Mouse (Mus musculus) CH12.LX (cell line): ENCODE data around the gene Lsp1. TPM values are rescaled to one million over a fixed set of nuclear protein-coding genes. Genes with fewer than 3 reads are reported as not detected.
A peak's percentile ranks its signal among the peaks of the same experiment; 100 is the strongest.

ENCODE experiments used
- DNase-seq: peaks from one replicate; pipeline ENCODE4 v3.0.0-alpha.2; 2013; ENCODE audit errors: extremely low read depth
- H3K27ac ChIP-seq: 2 replicates; pipeline ENCODE4 v1.5.1; 2012; ENCODE audit warnings: low read depth, mild to moderate bottlenecking, control low read depth, moderate library complexity; ENCODE audit not compliant: insufficient read depth
- H3K27me3 ChIP-seq: replicated peaks from 2 replicates; pipeline ENCODE3; 2012; ENCODE audit warnings: inconsistent platforms
- H3K36me3 ChIP-seq, 2 experiments: replicated peaks in 1 of 2; 2 replicates each; pipeline versions ENCODE3 to v1.6.1; 2012; ENCODE audit warnings: inconsistent platforms in 1 of 2, low read length in 1 of 2, mild to moderate bottlenecking in 1 of 2, mixed read lengths in 1 of 2, moderate library complexity in 1 of 2; ENCODE audit not compliant: control insufficient read depth in 1 of 2, insufficient read depth in 1 of 2
- H3K4me1 ChIP-seq, 2 experiments: 2 replicates each; pipeline ENCODE4 v1.6.1; 2012; ENCODE audit warnings: inconsistent platforms in 1 of 2, moderate library complexity in 1 of 2; ENCODE audit not compliant: insufficient read depth in 2 of 2, control insufficient read depth in 1 of 2
- H3K4me2 ChIP-seq: 2 replicates; pipeline ENCODE4 v1.6.1; 2012; ENCODE audit warnings: low read depth, mild to moderate bottlenecking, control low read depth; ENCODE audit not compliant: poor library complexity, insufficient read depth, severe bottlenecking
- H3K4me3 ChIP-seq, 3 experiments: fragments of 150-350 bp in 1 of 3; sonication (generic) in 1 of 3; replicated peaks in 1 of 3; 2 replicates each; pipeline versions ENCODE3 to v1.5.1; 2011 to 2012; ENCODE audit warnings: low read depth in 2 of 3, low read length in 2 of 3, mild to moderate bottlenecking in 2 of 3, moderate library complexity in 2 of 3, control low read depth in 1 of 3, improper control_type of control experiment in 1 of 3, inconsistent platforms in 1 of 3, mixed read lengths in 1 of 3; ENCODE audit not compliant: poor library complexity in 1 of 3
- H3K79me2 ChIP-seq: replicated peaks from 2 replicates; pipeline ENCODE4 v1.6.1; 2012; ENCODE audit warnings: mild to moderate bottlenecking, moderate library complexity; ENCODE audit not compliant: control insufficient read depth, poor library complexity, insufficient read depth, severe bottlenecking; ENCODE audit errors: extremely low read depth
- H3K9ac ChIP-seq: 2 replicates; pipeline ENCODE4 v1.6.1; 2012; ENCODE audit warnings: low read depth, mild to moderate bottlenecking, control low read depth, moderate library complexity; ENCODE audit not compliant: insufficient read depth
- H3K9me3 ChIP-seq: replicated peaks from 2 replicates; pipeline ENCODE3; 2012; ENCODE audit warnings: low read length, inconsistent platforms, mixed read lengths
- CHD1 ChIP-seq: IDR thresholded peaks from 2 replicates; pipeline ENCODE4 v1.6.1; 2012; ENCODE audit warnings: low read depth, low read length, improper control_type of control experiment, inconsistent platforms
- CTCF ChIP-seq, 2 experiments: IDR thresholded peaks in 1 of 2; conservative IDR thresholded peaks in 1 of 2; 2 replicates each; pipeline ENCODE4 v1.5.1; 2011 to 2012; ENCODE audit warnings: low read depth in 2 of 2, low read length in 2 of 2, improper control_type of control experiment in 1 of 2, inconsistent platforms in 1 of 2, mild to moderate bottlenecking in 1 of 2, moderate library complexity in 1 of 2
- EP300 ChIP-seq: IDR thresholded peaks from 2 replicates; pipeline ENCODE4 v1.6.1; 2011; ENCODE audit warnings: low read length, improper control_type of control experiment
- JUN ChIP-seq: IDR thresholded peaks from 2 replicates; pipeline ENCODE4 v1.6.1; 2011; ENCODE audit warnings: low read depth, mild to moderate bottlenecking, low read length, improper control_type of control experiment, moderate library complexity; ENCODE audit not compliant: insufficient read depth
- POLR2AphosphoS2 ChIP-seq: IDR thresholded peaks from 2 replicates; pipeline ENCODE4 v1.6.1; 2011; ENCODE audit warnings: low read depth, low read length, improper control_type of control experiment
- RAD21 ChIP-seq: IDR thresholded peaks from 2 replicates; pipeline ENCODE4 v1.6.1; 2011; ENCODE audit warnings: low read depth, mild to moderate bottlenecking, low read length, improper control_type of control experiment, moderate library complexity
- SIN3A ChIP-seq: IDR thresholded peaks from 2 replicates; pipeline ENCODE4 v1.6.1; 2012; ENCODE audit warnings: low read length, improper control_type of control experiment, inconsistent platforms
- ZKSCAN1 ChIP-seq: IDR thresholded peaks from 2 replicates; pipeline ENCODE4 v1.6.1; 2012; ENCODE audit warnings: low read depth, inconsistent platforms, low read length, improper control_type of control experiment, borderline replicate concordance
- dilution Hi-C: fragments of 300-500 bp; cut with MboI; formaldehyde crosslinking; loops from 2 replicates; pipeline ENCODE4 v1.14.3; 2020; ENCODE audit warnings: low sequenced_read_pairs; ENCODE audit not compliant: extremely low pct_unique_long_range_greater_than_20kb, extremely low pct_ligation_motif_present
- in situ Hi-C: fragments of 300-500 bp; cut with MboI; formaldehyde crosslinking; loops from 3 replicates; pipeline ENCODE4 v1.14.3; 2019; ENCODE audit warnings: low sequenced_read_pairs, low pct_ligation_motif_present, low pct_unique_long_range_greater_than_20kb, mixed read lengths
- polyA plus RNA-seq: library from polyadenylated mRNA; unstranded; fragments of >175 nt; gene quantifications from 2 replicates; pipeline ENCODE4 v1.2.1, GENCODE M21; 2012; ENCODE audit warnings: low read depth; ENCODE audit not compliant: insufficient read length
- total RNA-seq, 2 experiments: library from RNA; depleted of rRNA; stranded (reverse); fragments of 300-350 nt in 1 of 2; fragments of >200 nt in 1 of 2; gene quantifications; 2 replicates each; pipeline ENCODE4 v1.2.3; 2012 to 2014

The Lsp1 gene
- total and polyA plus RNA-seq, 3 experiments: 364 to 715 (median 367) TPM

DNA sequence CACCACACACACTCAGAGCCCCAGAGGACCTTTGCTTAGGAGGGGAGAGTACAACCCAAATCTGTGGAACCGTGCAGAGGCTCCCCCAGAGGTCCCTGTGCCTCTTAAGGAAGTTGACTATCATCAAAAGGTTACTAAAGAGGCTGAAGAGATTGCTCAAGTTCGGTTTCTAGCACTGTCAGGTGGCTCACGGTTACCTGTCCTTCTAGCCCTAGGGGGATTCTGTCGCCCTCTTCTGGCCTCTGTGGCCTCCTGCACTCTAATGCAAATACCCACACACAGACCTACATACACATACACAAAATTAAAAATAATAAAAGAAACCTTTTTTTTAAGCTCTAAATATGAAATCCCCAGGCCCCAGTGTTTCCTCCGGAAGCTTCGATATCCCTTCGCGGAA, 41.9 kb upstream of the Lsp1 start:
- H3K36me3 ChIP-seq: no peaks in the 10 kb centered on the region
- H3K4me1 ChIP-seq: peaks cover 0 to 3% of the 10 kb centered on the region in 2 experiments; a peak in 2 of 4 replicates
- peaks cover 8% of the 10 kb centered on the region for H3K9me3 ChIP-seq
- no peaks in the 10 kb centered on the region for H3K79me2 ChIP-seq
- H3K9ac ChIP-seq: no peak overlapping the region
- no peak overlapping the region for H3K4me3 ChIP-seq
- TF ChIP-seq EP300 (no peak), CTCF (conservative IDR thresholded peaks at IDR 0.05 in 1 of 2, IDR thresholded peaks at IDR 0.05 in 1 of 2; ENCODE audit: low read depth in 2 of 2, low read length in 2 of 2) (peak in 1 of 2 experiments; percentile 33; a peak in 1 of 4 replicates)
- dilution Hi-C loops (no loop called here), in situ Hi-C loops (no loop called here)
- H3K4me2 ChIP-seq: no peak overlapping the region
- H3K27me3 ChIP-seq: peaks cover 17% of the 10 kb centered on the region
- no peak for DNase-seq
- H3K27ac ChIP-seq: no peak overlapping the region

GRCm38 (mm10) chr7:142419887-142420286, 40.7 kb upstream of the Lsp1 start:
- dilution Hi-C loops: no loop called here
- Histone ChIP-seq H3K27ac (no peak overlapping the region), H3K9ac (no peak overlapping the region), H3K4me1 (peaks cover 0 to 3% of the 10 kb centered on the region in 2 experiments; a peak in 2 of 4 replicates), H3K27me3 (peaks cover 17% of the 10 kb centered on the region), H3K4me3 (no peak overlapping the region), H3K79me2 (no peaks in the 10 kb centered on the region), H3K36me3 (no peaks in the 10 kb centered on the region), H3K9me3 (peaks cover 8% of the 10 kb centered on the region), H3K4me2 (no peak overlapping the region)
- in situ Hi-C loops: no loop called here
- no peak for DNase-seq
- no peak for TF ChIP-seq ZKSCAN1
- no peak for TF ChIP-seq POLR2AphosphoS2
- no peak for TF ChIP-seq JUN
- TF ChIP-seq RAD21: no peak

GRCm38 (mm10) chr7:142421826-142422225, 38.8 kb upstream of the Lsp1 start:
- Histone ChIP-seq H3K9ac (no peak overlapping the region), H3K9me3 (peaks cover 8% of the 10 kb centered on the region), H3K4me3 (no peak overlapping the region), H3K27ac (no peak overlapping the region), H3K27me3 (peaks cover 7% of the 10 kb centered on the region), H3K79me2 (no peaks in the 10 kb centered on the region), H3K4me1 (peaks cover 0 to 6% of the 10 kb centered on the region in 2 experiments; a peak in 2 of 4 replicates), H3K4me2 (no peak overlapping the region), H3K36me3 (no peaks in the 10 kb centered on the region)
- TF ChIP-seq SIN3A (no peak), CTCF (conservative IDR thresholded peaks at IDR 0.05 in 1 of 2, IDR thresholded peaks at IDR 0.05 in 1 of 2; ENCODE audit: low read depth in 2 of 2, low read length in 2 of 2) (no peak), CHD1 (no peak)
- no peak for DNase-seq
- dilution Hi-C loops: no loop called here
- in situ Hi-C loops: no loop called here
